Mouse (Mus musculus) Patski (cell line): Measurements from ENCODE around the gene Ganc. TPM values are rescaled to one million over a fixed set of nuclear protein-coding genes. Genes with fewer than 3 reads are reported as not detected.
A peak's percentile ranks its signal among the peaks of the same experiment; 100 is the strongest.

Experiments used
- ATAC-seq: fragments of 100-300 bp; one replicate; pipeline ENCODE4 v1.8.0; 2021
- CTCF ChIA-PET: fragments of 350-600 bp; sonication (Branson Sonifier 250); formaldehyde crosslinking; loops from one replicate; lab custom pipeline; 2022; ENCODE audit warnings: inconsistent platforms; lab: Charles Lee
- POLR2A ChIA-PET: fragments of 350-600 bp; sonication (Branson Sonifier 250); formaldehyde crosslinking; loops from one replicate; lab custom pipeline; 2022; ENCODE audit warnings: antibody characterized with exemption, inconsistent platforms; lab: Charles Lee
- DNase-seq: peaks from one replicate; pipeline ENCODE4 v3.0.0-alpha.2; 2011; ENCODE audit warnings: low read depth, low spot score
- H3K27me3 ChIP-seq: fragments of 371-371 bp; one replicate; pipeline ENCODE4 v1.5.1; 2021
- CTCF ChIP-seq: fragments of 100-300 bp; IDR thresholded peaks from one replicate; pipeline ENCODE4 v1.5.1; 2021
- in situ Hi-C: fragments of 300-500 bp; cut with MboI; formaldehyde crosslinking; loops from 3 replicates; pipeline ENCODE4 v1.11.1; 2018; ENCODE audit warnings: low pct_unique_long_range_greater_than_20kb, mixed read lengths
- polyA plus RNA-seq: library from polyadenylated mRNA; unstranded; gene quantifications from one replicate; pipeline ENCODE4 v1.2.3, GENCODE M21; 2021

The Ganc gene
- polyA plus RNA-seq, 1 experiment from 2014 or later = 23.3 TPM

GRCm38 (mm10) chr2:120469220-120469619 is 65.5 kb downstream of the Ganc start:
- POLR2A ChIA-PET = interaction anchor here (0.6 to 0.9 kb wide), 2 partner anchors 14 to 165 kb away, joined by 3 to 4 read pairs; no protein-coding TSS in a partner anchor
- TF ChIP-seq CTCF = no peak
- CTCF ChIA-PET = interaction anchor here (2.1 kb wide), 1 partner anchor 10 kb away, joined by 7 read pairs; no protein-coding TSS in a partner anchor
- H3K27me3 ChIP-seq = no peaks in the 10 kb centered on the region
- DNase-seq (no peak), ATAC-seq (no peak)
- in situ Hi-C loops = loop anchor here (25.0 kb wide), 1 partner anchor 618 kb away; the partner anchor contains the start of gene Tgm5

- ATAC-seq (no peak), DNase-seq (no peak)
- TF ChIP-seq CTCF = no peak
- CTCF ChIA-PET = interaction anchor here (2.1 kb wide), 1 partner anchor 9 kb away, joined by 7 read pairs; no protein-coding TSS in a partner anchor
- POLR2A ChIA-PET = interaction anchor here (0.8 to 0.9 kb wide), 2 partner anchors 14 to 24 kb away, joined by 3 to 4 read pairs; no protein-coding TSS in a partner anchor
- in situ Hi-C loops = loop anchor here (5.0 to 25.0 kb wide), 3 partner anchors 203 to 618 kb away; partner anchors contain the start of gene Tgm5
- H3K27me3 ChIP-seq = no peaks in the 10 kb centered on the region
Measured at GRCm38 (mm10) chr2:120469715-120470114, 66.0 kb downstream of the Ganc start.

- no peaks in the 10 kb centered on the region for H3K27me3 ChIP-seq
- no peak for ATAC-seq
- TF ChIP-seq CTCF = no peak
- DNase-seq = no peak
- in situ Hi-C loops = loop anchor here (5.0 to 25.0 kb wide), 3 partner anchors 201 to 616 kb away; partner anchors contain the start of gene Tgm5
- POLR2A ChIA-PET = no interaction called here
- CTCF ChIA-PET = no interaction called here
Measured at GRCm38 (mm10) chr2:120470856-120471255, 67.2 kb downstream of the Ganc start.

- no peak for TF ChIP-seq CTCF
- DNase-seq = no peak
- ATAC-seq = no peak
- POLR2A ChIA-PET = no interaction called here
- CTCF ChIA-PET = interaction anchor here (0.8 kb wide), 1 partner anchor 194 kb away, joined by 3 read pairs; no protein-coding TSS in a partner anchor
- H3K27me3 ChIP-seq = no peaks in the 10 kb centered on the region
- in situ Hi-C loops = loop anchor here (10.0 kb wide), 1 partner anchor 388 kb away; no protein-coding TSS in a partner anchor
Measured at GRCm38 (mm10) chr2:120476277-120477087, 72.8 kb downstream of the Ganc start.

GRCm38 (mm10) chr2:120478600-120478999 is 74.9 kb downstream of the Ganc start:
- DNase-seq (peak; percentile 39), ATAC-seq (peak; percentile 39)
- peak; percentile 79 for TF ChIP-seq CTCF
- in situ Hi-C loops = loop anchor here (10.0 kb wide), 1 partner anchor 386 kb away; no protein-coding TSS in a partner anchor
- POLR2A ChIA-PET = no interaction called here
- H3K27me3 ChIP-seq = no peaks in the 10 kb centered on the region
- CTCF ChIA-PET = interaction anchor here (0.6 to 1.9 kb wide), 13 partner anchors 9 to 388 kb away, joined by 3 to 18 read pairs (median 4); no protein-coding TSS in a partner anchor

- no peak for TF ChIP-seq CTCF
- CTCF ChIA-PET = no interaction called here
- H3K27me3 ChIP-seq = no peaks in the 10 kb centered on the region
- ATAC-seq (no peak), DNase-seq (no peak)
- POLR2A ChIA-PET = no interaction called here
- in situ Hi-C loops = no loop called here
Measured at GRCm38 (mm10) chr2:120481921-120482320, 78.2 kb downstream of the Ganc start.

GRCm38 (mm10) chr2:120482506-120483389 is 79.1 kb downstream of the Ganc start:
- H3K27me3 ChIP-seq = no peaks in the 10 kb centered on the region
- in situ Hi-C loops = no loop called here
- ChIA-PET POLR2A (no interaction called here), CTCF (interaction anchor here (0.8 kb wide), 1 partner anchor 189 kb away, joined by 3 read pairs; no protein-coding TSS in a partner anchor)
- ATAC-seq = no peak
- no peak for DNase-seq
- TF ChIP-seq CTCF = no peak

GRCm38 (mm10) chr2:120484241-120484640 is 80.5 kb downstream of the Ganc start:
- CTCF ChIA-PET = no interaction called here
- TF ChIP-seq CTCF = no peak
- in situ Hi-C loops = no loop called here
- POLR2A ChIA-PET = no interaction called here
- H3K27me3 ChIP-seq = no peaks in the 10 kb centered on the region
- no peak for ATAC-seq
- no peak for DNase-seq

- H3K27me3 ChIP-seq = no peaks in the 10 kb centered on the region
- no peak for DNase-seq
- no peak for ATAC-seq
- POLR2A ChIA-PET = no interaction called here
- in situ Hi-C loops = no loop called here
- CTCF ChIA-PET = no interaction called here
- TF ChIP-seq CTCF = no peak
Measured at GRCm38 (mm10) chr2:120493254-120493653, 89.6 kb downstream of the Ganc start.

GRCm38 (mm10) chr2:120496511-120496910 is 92.8 kb downstream of the Ganc start:
- DNase-seq = no peak
- ChIA-PET CTCF (no interaction called here), POLR2A (no interaction called here)
- no peak for TF ChIP-seq CTCF
- ATAC-seq = no peak
- in situ Hi-C loops = no loop called here
- no peaks in the 10 kb centered on the region for H3K27me3 ChIP-seq
